Mouse (Mus musculus) heart, embryonic 13.5 days (tissue): Measurements from ENCODE around the gene Prkcsh. TPM values are rescaled to one million over a fixed set of nuclear protein-coding genes. Genes with fewer than 3 reads are reported as not detected.

ENCODE experiments used
- polyA plus RNA-seq: library from polyadenylated mRNA; unstranded; fragments of >200 nt; fragmentation: Nextera tagmentation; extraction: Ambion mirVana; gene quantifications from 2 replicates; pipeline ENCODE4 v1.2.1, GENCODE M21; 2015

Prkcsh gene
- polyA plus RNA-seq, 1 experiment from 2014 or later = 76.9 TPM

Other genes with a start within 250 kb of the Prkcsh start
- 84.8 and 96.7 TPM in 2 replicates for gene Spc24, start 242.5 kb upstream of the Prkcsh start, polyA plus RNA-seq
- gene Kank2, start 204.1 kb upstream of the Prkcsh start, polyA plus RNA-seq = 16.0 and 16.9 TPM in 2 replicates
- 1.6 and 2.3 TPM in 2 replicates for gene Angptl8, start 167.3 kb upstream of the Prkcsh start, polyA plus RNA-seq
- gene Dock6, start 150.2 kb upstream of the Prkcsh start, polyA plus RNA-seq = 48.4 and 50.3 TPM in 2 replicates
- 8.5 and 9.2 TPM in 2 replicates for gene Rab3d, start 84.6 kb upstream of the Prkcsh start, polyA plus RNA-seq
- gene Ccdc159, start 75.3 kb upstream of the Prkcsh start, polyA plus RNA-seq = 2.6 and 3.2 TPM in 2 replicates
- gene Tmem205, start 75.2 kb upstream of the Prkcsh start, polyA plus RNA-seq = 41.5 and 47.8 TPM in 2 replicates
- 5.1 and 5.2 TPM in 2 replicates for gene Plppr2, start 65.8 kb upstream of the Prkcsh start, polyA plus RNA-seq
- 5.1 and 5.7 TPM in 2 replicates for gene Swsap1, start 47.1 kb upstream of the Prkcsh start, polyA plus RNA-seq
- gene Epor, start 39.3 kb upstream of the Prkcsh start, polyA plus RNA-seq = 7.3 and 8.5 TPM in 2 replicates
- 0.68 and 0.71 TPM in 2 replicates for gene Rgl3, start 13.4 kb upstream of the Prkcsh start, polyA plus RNA-seq
- gene Ccdc151, start 172 bp upstream of the Prkcsh start, polyA plus RNA-seq = 0.22 and 0.36 TPM in 2 replicates
- gene Elavl3, start 49.2 kb downstream of the Prkcsh start, polyA plus RNA-seq = 0.28 and 0.41 TPM in 2 replicates
- not detected in 2 replicates for gene Gm49318, start 68.5 kb downstream of the Prkcsh start, polyA plus RNA-seq
- 9.5 TPM in 2 replicates for gene Zfp653, start 68.6 kb downstream of the Prkcsh start, polyA plus RNA-seq
- 49.5 and 53.7 TPM in 2 replicates for gene Ecsit, start 82.6 kb downstream of the Prkcsh start, polyA plus RNA-seq
- gene Cnn1, start 96.4 kb downstream of the Prkcsh start, polyA plus RNA-seq = 250 and 292 TPM in 2 replicates
- 106 and 125 TPM in 2 replicates for gene Elof1, start 114.4 kb downstream of the Prkcsh start, polyA plus RNA-seq
- gene Acp5, start 132.9 kb downstream of the Prkcsh start, polyA plus RNA-seq = 9.0 and 10.9 TPM in 2 replicates
- 46.0 and 52.0 TPM in 2 replicates for gene Pigyl, start 154.0 kb downstream of the Prkcsh start, polyA plus RNA-seq
- gene Zfp872, start 185.3 kb downstream of the Prkcsh start, polyA plus RNA-seq = 0.08 and 0.24 TPM in 2 replicates
- 16.0 and 17.9 TPM in 2 replicates for gene Zfp809, start 222.9 kb downstream of the Prkcsh start, polyA plus RNA-seq